Mouse (Mus musculus): ENCODE measurements around the gene Pon3. TPM values are rescaled to one million over a fixed set of nuclear protein-coding genes. Genes with fewer than 3 reads are reported as not detected.

Gene Pon3
- total RNA-seq (2022) = 100 to 1,000 TPM in 1 of 4 experiments, 10 to 100 TPM in 3; 34.9 to 145 (median 79.1) TPM

- DNase-seq = peak; percentile 72
Observed at GRCm38 (mm10) chr6:5255722-5256451, at the start of gene Pon3. Pon3 (minus strand) TSS chr6:5256286.

- no peak for DNase-seq
Observed at GRCm38 (mm10) chr6:5304956-5305355, 48.9 kb upstream of the Pon3 start.

DNA sequence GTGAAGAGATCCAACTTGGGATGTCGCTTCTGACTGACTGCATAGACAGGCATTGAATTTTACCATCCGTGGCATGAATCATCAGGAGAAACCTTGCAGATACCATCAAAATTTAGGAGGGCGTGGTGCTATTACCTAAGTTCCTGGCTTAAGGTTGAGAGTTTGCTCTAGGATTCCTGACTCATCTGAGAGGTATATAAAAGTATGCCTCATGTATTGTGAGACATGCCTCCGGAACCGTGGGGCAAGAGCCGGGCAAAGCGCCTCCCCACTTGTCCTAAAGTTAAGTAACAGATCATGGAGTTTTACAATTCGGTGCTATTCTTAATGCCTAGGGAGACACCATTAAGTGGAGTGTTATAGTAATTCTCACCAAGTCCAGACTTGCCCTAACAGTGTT lies 44.5 kb upstream of the Pon3 start:
- DNase-seq = no peak

DNA sequence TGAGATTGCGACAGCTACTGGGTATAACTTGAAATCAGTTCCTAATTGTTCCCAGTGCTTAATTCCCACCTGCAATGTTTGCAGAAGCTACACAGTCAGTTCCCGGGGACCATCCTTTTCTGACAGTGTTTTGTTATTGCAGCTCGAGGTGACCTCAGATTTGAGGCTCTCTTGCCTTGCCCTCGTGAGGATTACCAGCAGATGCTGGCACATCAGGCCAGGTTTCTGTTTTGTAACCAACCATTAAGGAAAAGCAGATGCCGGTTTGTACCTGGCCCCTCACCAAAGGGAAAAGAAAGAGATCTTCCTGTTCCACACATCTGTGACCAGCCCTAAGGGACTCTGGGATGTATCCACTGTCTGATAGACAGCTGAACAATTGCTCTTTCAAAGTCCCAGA lies 43.5 kb upstream of the Pon3 start:
- no peak for DNase-seq

GRCm38 (mm10) chr6:5298092-5298554 lies 42.0 kb upstream of the Pon3 start, which contains the start of gene Pon2:
Pon2 (minus strand) TSS chr6:5298455.
- DNase-seq = peak; percentile 79

- peak; percentile 47 for DNase-seq
Observed at GRCm38 (mm10) chr6:5297321-5298091, 41.4 kb upstream of the Pon3 start.

GRCm38 (mm10) chr6:5296067-5296466 lies 40.0 kb upstream of the Pon3 start:
- no peak for DNase-seq

- DNase-seq = no peak
Observed at GRCm38 (mm10) chr6:5294659-5295449, 38.8 kb upstream of the Pon3 start.

DNA sequence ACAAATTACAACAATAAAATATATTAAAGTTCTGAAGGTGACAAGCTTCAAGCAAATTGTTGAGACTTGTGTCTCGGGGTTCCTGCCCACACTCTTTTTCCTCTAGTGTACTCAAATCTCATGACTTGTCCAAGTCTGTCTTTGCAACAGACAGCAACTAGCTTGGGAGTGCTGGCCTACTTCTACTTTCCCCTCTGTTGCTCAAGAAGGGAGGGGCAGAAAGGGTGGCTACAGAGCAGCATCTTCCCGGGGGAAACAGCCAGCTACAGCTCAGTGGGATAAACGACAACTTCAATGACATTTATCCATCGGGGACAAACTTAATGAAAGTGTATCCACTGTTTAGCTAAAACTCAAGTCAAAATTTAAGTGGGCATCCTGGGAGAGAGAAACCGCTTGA lies 36.8 kb upstream of the Pon3 start:
- DNase-seq = no peak

GRCm38 (mm10) chr6:5291450-5291849 lies 35.4 kb upstream of the Pon3 start:
- DNase-seq = no peak

GRCm38 (mm10) chr6:5287919-5288318 lies 31.8 kb upstream of the Pon3 start:
- DNase-seq = no peak

DNA sequence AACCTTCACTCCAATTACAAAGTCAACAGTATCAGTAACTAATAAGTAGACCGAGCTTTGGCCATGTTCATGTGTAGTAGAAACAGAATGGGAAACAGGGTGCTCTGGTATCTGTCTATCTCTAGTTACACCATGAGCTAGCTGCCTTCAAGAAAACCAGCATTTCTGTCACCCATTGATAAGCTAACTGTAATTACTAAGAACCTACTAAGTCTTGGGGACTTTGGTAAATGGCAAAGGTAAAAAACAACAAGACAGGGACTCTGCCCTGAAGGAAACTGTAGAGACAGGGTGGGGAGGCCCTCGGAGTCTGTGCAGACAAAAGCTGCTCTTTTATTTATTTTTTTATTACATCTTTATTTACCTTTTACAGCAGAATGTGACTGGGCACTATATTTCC lies 31.3 kb upstream of the Pon3 start:
- DNase-seq = no peak

DNA sequence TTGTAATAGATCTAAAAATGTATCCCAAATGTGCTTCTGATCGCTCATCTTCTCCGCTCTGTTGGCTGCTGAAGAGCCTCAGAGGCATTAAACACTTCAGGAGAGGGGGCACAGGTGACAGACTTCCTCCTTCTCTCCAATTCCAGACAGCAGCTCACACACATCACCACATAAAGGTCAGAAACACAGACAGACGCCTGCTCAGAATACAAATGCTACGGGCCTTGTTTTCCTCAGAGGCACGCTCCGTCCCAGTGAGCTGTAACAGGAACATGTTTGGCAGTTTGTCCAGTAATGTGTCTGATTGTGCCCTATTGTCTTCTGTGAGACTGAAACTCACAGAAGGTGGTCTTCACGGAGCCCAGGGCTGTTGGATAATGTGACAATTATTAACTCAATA lies 26.3 kb upstream of the Pon3 start:
- no peak for DNase-seq

DNA sequence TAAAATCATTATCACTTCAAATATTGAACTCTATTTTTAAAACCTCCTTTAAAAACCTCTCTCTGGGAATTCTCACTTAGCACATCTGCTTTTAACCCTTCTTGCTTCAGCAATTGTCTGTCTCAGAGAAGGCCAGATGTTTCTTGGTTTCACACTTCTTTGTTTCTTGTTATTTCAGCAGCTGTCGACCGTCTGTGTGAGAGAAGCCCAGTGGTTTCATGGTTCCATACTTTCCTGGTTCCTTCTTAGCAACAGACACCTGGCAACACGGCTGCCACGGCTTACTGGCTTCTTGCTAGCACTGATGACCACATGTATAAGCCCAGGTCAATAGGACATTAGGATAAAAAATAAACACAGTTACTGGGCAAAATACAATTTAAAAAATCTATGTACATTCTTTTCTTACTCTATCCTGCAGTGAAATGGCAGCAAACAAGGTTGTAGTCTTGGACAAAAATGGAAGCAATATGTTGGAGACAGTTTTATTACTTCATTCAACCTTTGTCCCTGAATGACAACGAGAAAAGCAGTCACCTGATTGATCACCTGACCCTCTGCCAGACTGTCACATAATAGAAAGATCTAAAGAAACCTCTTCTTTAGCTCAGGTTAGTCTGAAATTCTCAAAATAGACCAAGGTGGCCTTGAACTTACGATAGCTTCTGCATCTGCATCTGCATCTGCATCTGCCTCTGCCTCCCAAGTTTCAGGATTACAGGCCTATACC lies 24.7 kb upstream of the Pon3 start:
- DNase-seq = no peak

DNA sequence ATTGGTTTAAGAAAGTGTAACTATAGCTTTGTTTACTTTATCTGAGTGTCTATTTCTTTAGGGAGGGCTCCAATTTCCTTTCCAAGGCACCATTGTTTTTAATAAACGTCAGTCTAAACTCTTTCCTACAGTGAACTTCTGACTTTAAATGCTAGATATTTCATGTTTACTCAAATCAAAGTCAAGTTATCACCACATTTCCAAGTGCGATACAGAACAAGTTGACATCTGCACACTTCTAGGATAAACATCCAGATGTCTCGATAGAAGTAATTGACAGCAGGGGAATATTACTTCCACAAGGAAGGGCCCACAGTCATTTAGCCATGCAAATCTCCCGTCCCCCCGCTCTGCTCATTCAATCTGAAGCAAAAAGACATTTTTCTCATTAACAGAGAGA lies 21.9 kb upstream of the Pon3 start:
- no peak for DNase-seq

GRCm38 (mm10) chr6:5269641-5270040 lies 13.6 kb upstream of the Pon3 start:
- DNase-seq = no peak

DNA sequence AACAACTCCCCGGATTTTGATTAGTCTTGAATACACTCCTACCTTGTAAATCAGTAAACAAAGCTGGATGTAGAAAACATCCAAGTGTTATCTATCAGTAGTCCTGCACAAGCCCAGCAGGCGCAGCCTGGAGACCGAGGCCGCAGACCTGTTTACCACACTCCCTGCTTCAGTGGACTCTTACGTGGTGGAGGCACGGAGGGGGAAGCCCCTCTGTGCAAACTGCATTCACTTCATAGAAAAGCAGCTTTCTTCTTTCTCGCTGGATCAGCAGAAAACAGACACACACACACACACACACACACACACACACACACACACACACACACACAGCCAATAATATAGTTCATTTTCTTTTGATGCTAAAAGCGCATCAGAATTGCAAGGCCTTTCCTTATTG lies 8.7 kb upstream of the Pon3 start:
- no peak for DNase-seq

GRCm38 (mm10) chr6:5263250-5263999 lies 7.3 kb upstream of the Pon3 start:
- no peak for DNase-seq

- DNase-seq = no peak
Observed at GRCm38 (mm10) chr6:5262322-5263249, 6.5 kb upstream of the Pon3 start.

GRCm38 (mm10) chr6:5255291-5255690 lies 795 bp downstream of the Pon3 start:
- DNase-seq = no peak
